Mouse (Mus musculus): ENCODE measurements around the gene Il1r2. TPM values are rescaled to one million over a fixed set of nuclear protein-coding genes. Genes with fewer than 3 reads are reported as not detected.

Il1r2 gene
- polyA plus RNA-seq, 1 experiment: not detected

GRCm38 (mm10) chr1:40033315-40033714 is 40.6 kb upstream of the Il1r2 start:
- Histone ChIP-seq H3K27ac (ENCODE audit: insufficient read depth, low read depth, low read length) (no peak overlapping the region), H3K4me3 (ENCODE audit: insufficient read depth, low read length) (no peak overlapping the region), H3K4me1 (ENCODE audit: control insufficient read depth, insufficient read depth, low read length) (peaks cover 8% of the 10 kb centered on the region)
- no peak for TF ChIP-seq POLR2A (IDR thresholded peaks at IDR 0.05; ENCODE audit: borderline replicate concordance, low read depth, low read length)
- no peak for TF ChIP-seq CTCF (IDR thresholded peaks at IDR 0.05; ENCODE audit: low read depth, low read length)

GRCm38 (mm10) chr1:40033743-40034420 is 40.0 kb upstream of the Il1r2 start:
- no peak overlapping the region for H3K4me3 ChIP-seq (ENCODE audit: insufficient read depth, low read length)
- no peak overlapping the region for H3K27ac ChIP-seq (ENCODE audit: insufficient read depth, low read depth, low read length)
- H3K4me1 ChIP-seq (ENCODE audit: control insufficient read depth, insufficient read depth, low read length): peaks cover 8% of the 10 kb centered on the region
- TF ChIP-seq CTCF (IDR thresholded peaks at IDR 0.05; ENCODE audit: low read depth, low read length) (no peak), POLR2A (IDR thresholded peaks at IDR 0.05; ENCODE audit: borderline replicate concordance, low read depth, low read length) (no peak)

- Histone ChIP-seq H3K4me1 (ENCODE audit: control insufficient read depth, insufficient read depth, low read length) (peaks cover 8% of the 10 kb centered on the region), H3K4me3 (ENCODE audit: insufficient read depth, low read length) (no peak overlapping the region), H3K27ac (ENCODE audit: insufficient read depth, low read depth, low read length) (no peak overlapping the region)
- TF ChIP-seq POLR2A (IDR thresholded peaks at IDR 0.05; ENCODE audit: borderline replicate concordance, low read depth, low read length) (no peak), CTCF (IDR thresholded peaks at IDR 0.05; ENCODE audit: low read depth, low read length) (no peak)
Measured at GRCm38 (mm10) chr1:40037831-40038230, 36.0 kb upstream of the Il1r2 start.

GRCm38 (mm10) chr1:40045686-40046085 is 28.2 kb upstream of the Il1r2 start:
- TF ChIP-seq CTCF (IDR thresholded peaks at IDR 0.05; ENCODE audit: low read depth, low read length): no peak
- Histone ChIP-seq H3K4me1 (ENCODE audit: control insufficient read depth, insufficient read depth, low read length) (peaks cover 10% of the 10 kb centered on the region), H3K27ac (ENCODE audit: insufficient read depth, low read depth, low read length) (no peak overlapping the region), H3K4me3 (ENCODE audit: insufficient read depth, low read length) (no peak overlapping the region)

GRCm38 (mm10) chr1:40046600-40046999 is 27.3 kb upstream of the Il1r2 start:
- Histone ChIP-seq H3K4me1 (ENCODE audit: control insufficient read depth, insufficient read depth, low read length) (peaks cover 14% of the 10 kb centered on the region), H3K4me3 (ENCODE audit: insufficient read depth, low read length) (no peak overlapping the region), H3K27ac (ENCODE audit: insufficient read depth, low read depth, low read length) (no peak overlapping the region)
- TF ChIP-seq CTCF (IDR thresholded peaks at IDR 0.05; ENCODE audit: low read depth, low read length) (no peak), POLR2A (IDR thresholded peaks at IDR 0.05; ENCODE audit: borderline replicate concordance, low read depth, low read length) (no peak)

GRCm38 (mm10) chr1:40051157-40051556 is 22.7 kb upstream of the Il1r2 start:
- H3K4me3 ChIP-seq (ENCODE audit: insufficient read depth, low read length): no peak overlapping the region
- no peak overlapping the region for H3K27ac ChIP-seq (ENCODE audit: insufficient read depth, low read depth, low read length)
- H3K4me1 ChIP-seq (ENCODE audit: control insufficient read depth, insufficient read depth, low read length): peaks cover 4% of the 10 kb centered on the region
- TF ChIP-seq CTCF (IDR thresholded peaks at IDR 0.05; ENCODE audit: low read depth, low read length) (no peak), POLR2A (IDR thresholded peaks at IDR 0.05; ENCODE audit: borderline replicate concordance, low read depth, low read length) (no peak)

- no peak for TF ChIP-seq POLR2A (IDR thresholded peaks at IDR 0.05; ENCODE audit: borderline replicate concordance, low read depth, low read length)
- no peak for TF ChIP-seq CTCF (IDR thresholded peaks at IDR 0.05; ENCODE audit: low read depth, low read length)
- no peak overlapping the region for H3K27ac ChIP-seq (ENCODE audit: insufficient read depth, low read depth, low read length)
- H3K4me1 ChIP-seq (ENCODE audit: control insufficient read depth, insufficient read depth, low read length): peaks cover 4% of the 10 kb centered on the region
- no peak overlapping the region for H3K4me3 ChIP-seq (ENCODE audit: insufficient read depth, low read length)
Measured at GRCm38 (mm10) chr1:40052156-40052555, 21.7 kb upstream of the Il1r2 start.

GRCm38 (mm10) chr1:40053071-40053470 is 20.8 kb upstream of the Il1r2 start:
- peaks cover 4% of the 10 kb centered on the region for H3K4me1 ChIP-seq (ENCODE audit: control insufficient read depth, insufficient read depth, low read length)
- no peak overlapping the region for H3K4me3 ChIP-seq (ENCODE audit: insufficient read depth, low read length)
- H3K27ac ChIP-seq (ENCODE audit: insufficient read depth, low read depth, low read length): no peak overlapping the region
- TF ChIP-seq POLR2A (IDR thresholded peaks at IDR 0.05; ENCODE audit: borderline replicate concordance, low read depth, low read length): no peak
- TF ChIP-seq CTCF (IDR thresholded peaks at IDR 0.05; ENCODE audit: low read depth, low read length): no peak

- no peak overlapping the region for H3K4me3 ChIP-seq (ENCODE audit: insufficient read depth, low read length)
- peaks cover 4% of the 10 kb centered on the region for H3K4me1 ChIP-seq (ENCODE audit: control insufficient read depth, insufficient read depth, low read length)
- no peak overlapping the region for H3K27ac ChIP-seq (ENCODE audit: insufficient read depth, low read depth, low read length)
- TF ChIP-seq POLR2A (IDR thresholded peaks at IDR 0.05; ENCODE audit: borderline replicate concordance, low read depth, low read length): no peak
Measured at GRCm38 (mm10) chr1:40055051-40055450, 18.8 kb upstream of the Il1r2 start.

GRCm38 (mm10) chr1:40055963-40056362 is 17.9 kb upstream of the Il1r2 start:
- H3K4me1 ChIP-seq (ENCODE audit: control insufficient read depth, insufficient read depth, low read length): peaks cover 4% of the 10 kb centered on the region
- no peak overlapping the region for H3K4me3 ChIP-seq (ENCODE audit: insufficient read depth, low read length)
- no peak for TF ChIP-seq POLR2A (IDR thresholded peaks at IDR 0.05; ENCODE audit: borderline replicate concordance, low read depth, low read length)
- TF ChIP-seq CTCF (IDR thresholded peaks at IDR 0.05; ENCODE audit: low read depth, low read length): no peak
- no peak overlapping the region for H3K27ac ChIP-seq (ENCODE audit: insufficient read depth, low read depth, low read length)

GRCm38 (mm10) chr1:40057351-40057750 is 16.5 kb upstream of the Il1r2 start:
- H3K4me1 ChIP-seq (ENCODE audit: control insufficient read depth, insufficient read depth, low read length): no peaks in the 10 kb centered on the region
- TF ChIP-seq CTCF (IDR thresholded peaks at IDR 0.05; ENCODE audit: low read depth, low read length) (no peak), POLR2A (IDR thresholded peaks at IDR 0.05; ENCODE audit: borderline replicate concordance, low read depth, low read length) (no peak)
- no peak overlapping the region for H3K4me3 ChIP-seq (ENCODE audit: insufficient read depth, low read length)
- H3K27ac ChIP-seq (ENCODE audit: insufficient read depth, low read depth, low read length): no peak overlapping the region

Data from bone marrow macrophage, adult 2 months (primary cell).